Comparison of ENCODE assay signal across 29 mouse cellular contexts in genomic region chr7:132627448-132627847, GRCm38 (mm10). TPM values are rescaled to one million over a fixed set of nuclear protein-coding genes. Genes with fewer than 3 reads are reported as not detected.
A peak's percentile ranks its signal among the peaks of the same experiment; 100 is the strongest.
DNase-seq lines count a peak whose midpoint lies in the region; ATAC-seq lines count a peak whose summit lies in the region.
"Had no signal": no experiment of that assay in that cellular context is flagged by ENCODE, and none has a peak within 500 bp of the region (broad histone marks: within the 10 kb centered on the region; RNA-seq: fewer than 3 reads in every experiment).

No protein-coding gene starts in this region.

- H3K4me3 ChIP-seq in heart, embryonic 14.5 days (ENCODE audit: control insufficient read depth in 1 of 2, insufficient read depth in 1 of 2, low read depth in 1 of 2, low read length in 2 of 2), result no peak overlapping the region
- H3K4me3 ChIP-seq in macrophage (ENCODE audit: inconsistent target), result no peak overlapping the region
- H3K4me3 ChIP-seq: embryonic facial prominence, embryonic 10.5 days; hindbrain, embryonic 10.5 days; lung, embryonic 15.5 days; myocyte had no signal

- H3K4me2 ChIP-seq in heart, embryonic 14.5 days (ENCODE audit: low read length), result no peak overlapping the region
- H3K4me2 ChIP-seq: lung, embryonic 15.5 days had no signal

- no peaks in the 10 kb centered on the region for H3K9me3 ChIP-seq in heart, embryonic 14.5 days (ENCODE audit: control insufficient read depth, low read length)
- H3K9me3 ChIP-seq: embryonic facial prominence, embryonic 10.5 days; hindbrain, embryonic 10.5 days; lung, embryonic 15.5 days had no signal

- peak overlapping the region; percentile 72 to 82 for H3K27ac ChIP-seq in heart, embryonic 14.5 days (replicated peaks in 1 of 2; ENCODE audit: control insufficient read depth in 1 of 2, insufficient read depth in 1 of 2, low read depth in 2 of 2, low read length in 2 of 2)
- H3K27ac ChIP-seq in macrophage, result peak overlapping the region; percentile 15; the same call in 1 of the 2 replicates
- H3K27ac ChIP-seq: embryonic facial prominence, embryonic 10.5 days; hindbrain, embryonic 10.5 days; liver, embryonic 14.5 days; lung, embryonic 15.5 days; stomach, postnatal 0 days had no signal

- no peaks in the 10 kb centered on the region for H3K79me2 ChIP-seq in macrophage (ENCODE audit: inconsistent target)

- peaks cover 6 to 19% of the 10 kb centered on the region in 2 experiments for H3K4me1 ChIP-seq in heart, embryonic 14.5 days (ENCODE audit: control insufficient read depth in 2 of 2, insufficient read depth in 2 of 2, low read length in 2 of 2)
- H3K4me1 ChIP-seq: lung, embryonic 15.5 days had no signal

- peak overlapping the region; percentile 31; the same call in 1 of the 2 replicates for H3K9ac ChIP-seq in heart, embryonic 14.5 days (ENCODE audit: low read length)
- H3K9ac ChIP-seq: liver, embryonic 14.5 days; lung, embryonic 15.5 days had no signal

- H3K36me3 ChIP-seq in heart, embryonic 14.5 days (ENCODE audit: control insufficient read depth, insufficient read depth, low read length), result no peaks in the 10 kb centered on the region
- no peaks in the 10 kb centered on the region for H3K36me3 ChIP-seq in macrophage (ENCODE audit: inconsistent target)
- H3K36me3 ChIP-seq: embryonic facial prominence, embryonic 10.5 days; hindbrain, embryonic 10.5 days; lung, embryonic 15.5 days had no signal

- 42% methylated on average over 3 of the region's 3 CpGs for WGBS in heart, embryonic 14.5 days
- WGBS in macrophage (ENCODE audit: missing documents), result 88% methylated on average over 3 of the region's 3 CpGs

- DNase-seq in gastrocnemius, adult 18-20 months (ENCODE audit: low spot score), result peak; percentile 71
- DNase-seq in gastrocnemius, postnatal 4 days (ENCODE audit: low spot score in 2 of 2), result no peak
- peak; percentile 58 for DNase-seq in heart, adult 8-10 months (ENCODE audit: low spot score)
- DNase-seq in adrenal gland, adult 18-20 months (ENCODE audit: low spot score in 2 of 2), result no peak
- no peak for DNase-seq in spleen, postnatal 4 days (ENCODE audit: low spot score in 2 of 2)
- DNase-seq in Muller cell, postnatal 12 days (ENCODE audit: inconsistent ontology term), result no peak
- DNase-seq: cerebellum, adult 11 months; cerebellum, adult 9-11 months; gastrocnemius, postnatal 36 days; kidney, adult 9 months; kidney, postnatal 25 days; layer of hippocampus, postnatal 36 days; lung, postnatal 4 days; right cerebral cortex, adult 18-20 months; right cerebral cortex, postnatal 4 days; thymus, adult 2 months had no signal

- ATAC-seq in heart, embryonic 14.5 days (ENCODE audit: insufficient number of reproducible peaks, insufficient read depth, low FRiP score, low read depth), result peak; percentile 62
- ATAC-seq: forebrain, embryonic 16.5 days; hindbrain, embryonic 16.5 days; intestine, embryonic 16.5 days; midbrain, embryonic 16.5 days had no signal

- no peaks in the 10 kb centered on the region for H3K27me3 ChIP-seq in heart, embryonic 14.5 days (ENCODE audit: control insufficient read depth, insufficient read depth, low read length)
- H3K27me3 ChIP-seq: lung, embryonic 15.5 days had no signal

RNA-seq across cellular contexts. Expression of gene Lhpp, which starts 17.0 kb away (rescaled TPM):
- total RNA-seq in gastrocnemius, adult 18-20 months (2021), result 10 to 100 TPM; 11.6 to 17.7 TPM
- total RNA-seq in gastrocnemius, postnatal 4 days (2021), result 10 to 100 TPM in 1 of 2 experiments, 1 to 10 TPM in 1; 7.8 to 10.5 TPM
- 10 to 100 TPM; 14.4 to 18.0 (median 16.6) TPM for total RNA-seq in heart, adult 8-10 months (2022)
- polyA plus RNA-seq in heart, embryonic 14.5 days (2014; fragmentation: Nextera tagmentation; extraction: Ambion mirVana), result 29.7 and 35.0 TPM in 2 replicates
- 10 to 100 TPM in 11 of 26 experiments, 1 to 10 TPM in 14, not detected in 1; 2.3 to 18.6 (median 9.1) TPM for total RNA-seq in macrophage (2018; cell fraction: chromatin; rRNA removed)
- 10 to 100 TPM; 10.2 to 26.4 (median 18.1) TPM for total RNA-seq in macrophage (2018; cell fraction: cytosol; rRNA removed)
- 10 to 100 TPM in 6 of 26 experiments, 1 to 10 TPM in 20; 2.6 to 17.6 (median 6.5) TPM for total RNA-seq in macrophage (2018; cell fraction: nucleus; rRNA removed)
- 15.6 to 23.7 TPM (median 21.2 TPM) in 3 replicates for polyA plus RNA-seq in macrophage (2018)
- total RNA-seq in adrenal gland, adult 18-20 months (2021), result 10 to 100 TPM; 17.1 to 26.8 TPM

RNA-seq across cellular contexts. Expression of gene Nkx1-2, which starts 28.0 kb away (rescaled TPM):
- not detected for total RNA-seq in gastrocnemius, adult 18-20 months (2021)
- total RNA-seq in gastrocnemius, postnatal 4 days (2021), result not detected
- not detected for total RNA-seq in heart, adult 8-10 months (2022)
- not detected in 2 replicates for polyA plus RNA-seq in heart, embryonic 14.5 days (2014; fragmentation: Nextera tagmentation; extraction: Ambion mirVana)
- not detected for total RNA-seq in macrophage (2018; cell fraction: chromatin; rRNA removed)
- total RNA-seq in macrophage (2018; cell fraction: cytosol; rRNA removed), result not detected
- not detected for total RNA-seq in macrophage (2018; cell fraction: nucleus; rRNA removed)
- not detected in 3 replicates for polyA plus RNA-seq in macrophage (2018)
- not detected for total RNA-seq in adrenal gland, adult 18-20 months (2021)
- total RNA-seq: adrenal gland, postnatal 4 days; gastrocnemius, postnatal 36 days; layer of hippocampus, postnatal 36 days had no signal
- polyA plus RNA-seq: lung, embryonic 15.5 days; myocyte; stomach, postnatal 0 days had no signal

RNA-seq across cellular contexts. Expression of gene Oat, which starts 51.2 kb away (rescaled TPM):
- 100 to 1,000 TPM; 150 to 177 TPM for total RNA-seq in gastrocnemius, adult 18-20 months (2021)
- total RNA-seq in gastrocnemius, postnatal 4 days (2021), result 10 to 100 TPM; 73.8 to 76.2 TPM
- total RNA-seq in heart, adult 8-10 months (2022), result 100 to 1,000 TPM; 179 to 196 (median 187) TPM
- polyA plus RNA-seq in heart, embryonic 14.5 days (2014; fragmentation: Nextera tagmentation; extraction: Ambion mirVana), result 191 and 202 TPM in 2 replicates
- total RNA-seq in macrophage (2018; cell fraction: chromatin; rRNA removed), result 10 to 100 TPM in 14 of 26 experiments, 1 to 10 TPM in 12; 4.0 to 23.7 (median 10.5) TPM
- total RNA-seq in macrophage (2018; cell fraction: cytosol; rRNA removed), result 10 to 100 TPM; 29.5 to 72.1 (median 48.9) TPM
- 10 to 100 TPM; 14.0 to 36.5 (median 24.7) TPM for total RNA-seq in macrophage (2018; cell fraction: nucleus; rRNA removed)
- 46.9 to 79.8 TPM (median 59.3 TPM) in 3 replicates for polyA plus RNA-seq in macrophage (2018)
- 100 to 1,000 TPM in 1 of 2 experiments, 10 to 100 TPM in 1; 98.5 to 134 TPM for total RNA-seq in adrenal gland, adult 18-20 months (2021)

Comparison
In these comparisons a context has a peak if more than half of its experiments do, and no peak if none do; other contexts are left out.
1. DNase-seq: peak in gastrocnemius, adult 18-20 months (single experiment) and heart, adult 8-10 months (single experiment); none in gastrocnemius, postnatal 4 days (0 of 2), adrenal gland, adult 18-20 months (0 of 2), spleen, postnatal 4 days (0 of 2) and Muller cell, postnatal 12 days (single experiment).